Mouse (Mus musculus) midbrain, embryonic 12.5 days (tissue): ENCODE data around the gene Gm30191. TPM values are rescaled to one million over a fixed set of nuclear protein-coding genes. Genes with fewer than 3 reads are reported as not detected.

Experiments
- ATAC-seq: fragments of 200-750 bp; cut with Nextera tagmentation; 2 replicates; pipeline ENCODE4 v1.8.0; 2017; ENCODE audit warnings: low read depth, moderate TSS enrichment, moderate library complexity; ENCODE audit not compliant: low FRiP score
- H3K27ac ChIP-seq: fragments of 300-500 bp; sonication (generic); replicated peaks from 2 replicates; pipeline ENCODE4 v1.5.1; 2016; ENCODE audit warnings: mild to moderate bottlenecking
- H3K27me3 ChIP-seq: fragments of 300-500 bp; sonication (generic); 2 replicates; pipeline ENCODE4 v1.6.1; 2016; ENCODE audit warnings: mild to moderate bottlenecking
- H3K36me3 ChIP-seq: fragments of 300-500 bp; sonication (generic); 2 replicates; pipeline ENCODE4 v1.6.1; 2016
- H3K4me1 ChIP-seq: fragments of 300-500 bp; sonication (generic); 2 replicates; pipeline ENCODE4 v1.6.1; 2016
- H3K4me2 ChIP-seq: fragments of 300-500 bp; sonication (generic); replicated peaks from 2 replicates; pipeline ENCODE4 v1.6.1; 2016; ENCODE audit warnings: mild to moderate bottlenecking, moderate library complexity
- H3K4me3 ChIP-seq: fragments of 300-500 bp; sonication (generic); 2 replicates; pipeline ENCODE4 v1.5.1; 2016; ENCODE audit warnings: mild to moderate bottlenecking
- H3K9ac ChIP-seq: fragments of 300-500 bp; sonication (generic); replicated peaks from 2 replicates; pipeline ENCODE4 v1.6.1; 2016; ENCODE audit warnings: mild to moderate bottlenecking, moderate library complexity
- H3K9me3 ChIP-seq: fragments of 300-500 bp; sonication (generic); 2 replicates; pipeline ENCODE4 v1.6.1; 2016; ENCODE audit warnings: mild to moderate bottlenecking
- WGBS: fragments of 180-500 bp; shearing (Covaris S2); methylation state at CpG from one replicate; pipeline ENCODE4 v1.1.7; 2016; 5-methylcytosine and 5-hydroxymethylcytosine counted together
- polyA plus RNA-seq: library from polyadenylated mRNA; unstranded; fragments of >200 nt; fragmentation: Nextera tagmentation; extraction: Ambion mirVana; gene quantifications from 2 replicates; pipeline ENCODE4 v1.2.1, GENCODE M21; 2016

Gene Gm30191
- polyA plus RNA-seq, 1 experiment from 2014 or later: not detected

GRCm38 (mm10) chr4:134271979-134272378 lies 25.2 kb downstream of the Gm30191 start:
- no peak overlapping the region for H3K4me2 ChIP-seq
- no peak overlapping the region for H3K9ac ChIP-seq
- H3K4me1 ChIP-seq: 0 out of 2 replicates have a peak, but pooled peaks cover 3% of the 10 kb centered on the region
- no peaks in the 10 kb centered on the region for H3K9me3 ChIP-seq
- H3K27ac ChIP-seq: no peak overlapping the region
- peaks cover 14% of the 10 kb centered on the region for H3K36me3 ChIP-seq
- no peak for ATAC-seq
- 83% methylated on average over 7 of the region's 7 CpGs for WGBS
- no peak overlapping the region for H3K4me3 ChIP-seq
- no peaks in the 10 kb centered on the region for H3K27me3 ChIP-seq

- peaks cover 23% of the 10 kb centered on the region for H3K36me3 ChIP-seq
- no peak overlapping the region for H3K27ac ChIP-seq
- no peak overlapping the region; the same call in 1 of the 2 replicates for H3K4me2 ChIP-seq
- no peak for ATAC-seq
- H3K27me3 ChIP-seq: no peaks in the 10 kb centered on the region
- 37% methylated on average over 12 of the region's 13 CpGs for WGBS
- H3K4me1 ChIP-seq: 0 out of 2 replicates have a peak, but pooled peaks cover 3% of the 10 kb centered on the region
- no peak overlapping the region for H3K4me3 ChIP-seq
- no peaks in the 10 kb centered on the region for H3K9me3 ChIP-seq
- no peak overlapping the region for H3K9ac ChIP-seq
Observed at GRCm38 (mm10) chr4:134272731-134273416, 26.1 kb downstream of the Gm30191 start.

DNA sequence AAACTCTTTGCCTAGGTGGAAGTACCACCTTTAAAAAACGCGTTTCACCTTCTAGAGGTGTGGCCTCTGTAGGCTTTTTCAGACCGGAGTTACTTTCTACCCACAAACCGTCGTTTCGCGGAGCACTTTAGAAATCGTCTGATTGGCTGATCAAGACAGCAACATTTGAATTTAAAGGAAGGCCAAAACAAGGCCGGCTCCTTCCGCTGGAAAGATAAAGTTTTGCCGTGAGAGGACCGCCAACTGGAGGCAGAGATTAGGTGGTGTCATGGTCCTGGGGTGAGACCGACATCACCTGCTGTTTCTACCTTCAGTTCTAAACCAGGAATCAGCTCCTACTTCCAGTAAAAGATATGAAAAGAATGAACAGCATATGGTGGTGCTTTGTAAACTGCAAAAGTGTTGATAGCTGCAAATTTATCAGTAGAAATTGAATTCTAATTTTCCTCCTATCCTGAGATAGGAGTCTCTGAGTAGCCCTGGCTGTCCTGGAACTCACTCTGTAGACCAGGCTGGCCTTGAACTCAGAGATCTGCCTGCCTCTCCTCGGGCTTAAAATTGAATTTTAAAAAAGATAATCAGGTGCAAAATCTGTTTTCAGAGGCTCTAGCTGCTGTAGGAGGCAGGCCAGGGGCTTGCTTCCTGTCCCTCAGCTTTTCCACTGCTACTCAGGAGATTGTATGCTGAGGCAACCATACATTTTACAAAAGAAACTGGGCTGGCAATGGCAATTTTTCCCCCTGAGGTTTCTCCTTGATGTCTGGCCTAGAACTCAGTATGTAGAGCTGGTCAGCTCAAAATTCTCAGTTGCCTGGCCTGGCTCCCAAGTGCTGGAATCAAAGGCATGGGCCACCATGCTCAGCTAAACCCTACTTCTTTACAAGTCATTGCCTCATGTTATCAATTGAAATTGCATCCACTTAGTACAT lies 26.9 kb downstream of the Gm30191 start:
- H3K9ac ChIP-seq: no peak overlapping the region

DNA sequence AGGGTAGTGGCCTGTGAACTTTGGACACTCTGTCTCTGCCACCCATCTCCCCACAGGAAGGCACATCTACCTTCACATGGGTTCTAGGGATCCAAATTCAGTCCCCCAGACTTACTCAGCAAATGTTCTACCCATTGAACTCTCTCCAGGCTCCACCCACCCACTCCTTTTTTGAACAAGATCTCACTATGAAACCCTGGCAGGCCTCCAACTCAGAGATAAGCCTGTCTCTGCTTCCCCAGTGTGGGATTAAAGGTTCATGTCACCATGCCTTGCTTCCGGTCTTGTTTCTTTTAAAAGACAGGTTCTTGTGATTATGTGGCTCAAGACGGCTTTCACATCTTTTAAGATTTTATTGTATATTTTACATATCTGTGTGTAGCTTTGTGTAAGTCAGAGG lies 38.2 kb downstream of the Gm30191 start:
- no peak for ATAC-seq
- no peak overlapping the region for H3K4me2 ChIP-seq
- no peak overlapping the region for H3K4me3 ChIP-seq
- 98% methylated on average over 2 of the region's 2 CpGs for WGBS
- H3K9ac ChIP-seq: no peak overlapping the region
- H3K27ac ChIP-seq: no peak overlapping the region
- no peaks in the 10 kb centered on the region for H3K9me3 ChIP-seq
- H3K27me3 ChIP-seq: no peaks in the 10 kb centered on the region
- peaks cover 33% of the 10 kb centered on the region for H3K36me3 ChIP-seq
- peaks cover 21% of the 10 kb centered on the region for H3K4me1 ChIP-seq

More for the DNA sequence above, 26.9 kb downstream of the Gm30191 start:
- H3K4me2 ChIP-seq: no peak overlapping the region; the same call in 1 of the 2 replicates
- peaks cover 29% of the 10 kb centered on the region for H3K36me3 ChIP-seq
- no peak overlapping the region for H3K27ac ChIP-seq
- 0 out of 2 replicates have a peak, but pooled peaks cover 3% of the 10 kb centered on the region for H3K4me1 ChIP-seq
- WGBS: 6% methylated on average over 14 of the region's 14 CpGs
- H3K4me3 ChIP-seq: no peak overlapping the region
- H3K9me3 ChIP-seq: no peaks in the 10 kb centered on the region
- H3K27me3 ChIP-seq: no peaks in the 10 kb centered on the region
- ATAC-seq: no peak

DNA sequence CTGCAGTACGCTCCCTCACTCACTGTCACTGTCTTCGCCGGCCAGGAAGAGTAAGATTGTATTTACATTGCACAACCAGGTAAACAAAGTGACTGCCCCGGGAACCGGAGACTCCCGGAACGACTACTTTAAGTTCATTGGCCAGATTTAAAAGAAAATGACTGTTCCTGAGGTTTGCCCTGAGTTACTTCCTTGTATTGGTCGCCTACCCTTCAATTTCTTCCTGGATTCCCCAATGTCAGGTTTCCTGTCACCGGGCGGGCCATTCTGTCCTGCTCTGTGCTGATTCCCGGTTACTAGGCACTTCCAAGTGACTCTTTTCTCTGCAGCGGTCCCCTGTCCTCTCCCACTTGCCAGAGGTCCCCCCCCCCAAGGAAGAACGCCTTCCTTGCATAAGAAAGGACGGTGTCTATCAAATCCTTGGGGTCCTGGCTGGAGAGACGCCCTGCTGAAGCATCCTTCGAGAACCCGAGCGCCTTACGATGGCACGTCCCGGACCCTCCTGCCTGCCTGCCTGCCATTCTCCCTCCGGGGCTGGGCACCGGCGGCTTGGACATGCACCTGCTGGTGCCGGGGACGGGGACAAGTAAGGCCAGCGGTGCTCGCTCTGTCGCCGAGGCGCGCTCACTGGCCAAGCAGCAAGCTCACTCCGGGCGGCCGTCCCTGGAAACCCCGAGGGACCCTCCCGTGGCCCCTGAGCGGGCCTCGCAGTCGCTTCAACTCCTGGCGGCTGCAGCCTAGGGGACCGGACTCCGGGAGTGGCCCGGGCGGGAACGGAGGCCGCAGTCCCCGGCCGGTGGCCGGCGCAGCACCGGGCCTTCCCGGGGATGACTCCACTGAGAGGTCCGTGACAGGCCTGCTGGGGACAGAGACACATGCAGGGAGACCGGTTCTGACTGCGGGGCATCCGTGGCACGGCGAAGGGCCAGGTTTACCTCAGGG lies 39.8 kb downstream of the Gm30191 start:
- Histone ChIP-seq H3K4me2 (peak overlapping the region; percentile 92), H3K27ac (peak overlapping the region; percentile 100), H3K9ac (peak overlapping the region; percentile 99), H3K9me3 (no peaks in the 10 kb centered on the region), H3K36me3 (peaks cover 29% of the 10 kb centered on the region), H3K4me1 (peaks cover 21% of the 10 kb centered on the region), H3K4me3 (peak overlapping the region; percentile 88), H3K27me3 (no peaks in the 10 kb centered on the region)
- peak; percentile 35 for ATAC-seq
- 3% methylated on average over 59 of the region's 59 CpGs for WGBS

- ATAC-seq: peak; percentile 95
- peak overlapping the region; percentile 100 for H3K27ac ChIP-seq
- H3K4me3 ChIP-seq: peak overlapping the region; percentile 88
- under 1% methylated on average over 49 of the region's 59 CpGs for WGBS
- H3K4me1 ChIP-seq: peaks cover 21% of the 10 kb centered on the region
- H3K36me3 ChIP-seq: peaks cover 24% of the 10 kb centered on the region
- peak overlapping the region; percentile 92 for H3K4me2 ChIP-seq
- H3K9ac ChIP-seq: peak overlapping the region; percentile 99
- H3K27me3 ChIP-seq: no peaks in the 10 kb centered on the region
- H3K9me3 ChIP-seq: no peaks in the 10 kb centered on the region
Observed at GRCm38 (mm10) chr4:134287168-134287564, 40.4 kb downstream of the Gm30191 start.

- under 1% methylated on average over 31 of the region's 43 CpGs for WGBS
- H3K4me3 ChIP-seq: peak within 1 kb of the TSS; percentile 88
- H3K27ac ChIP-seq: peak within 1 kb of the TSS; percentile 100
- no peaks in the 10 kb centered on the region for H3K9me3 ChIP-seq
- peaks cover 4% of the 10 kb centered on the region; the same call in 1 of the 2 replicates for H3K27me3 ChIP-seq
- peak; percentile 80 for ATAC-seq
- peaks cover 21% of the 10 kb centered on the region; the same call in 1 of the 2 replicates for H3K36me3 ChIP-seq
- H3K4me2 ChIP-seq: peak within 1 kb of the TSS; percentile 92
- H3K9ac ChIP-seq: peak within 1 kb of the TSS; percentile 99
- peaks cover 21% of the 10 kb centered on the region for H3K4me1 ChIP-seq
Observed at GRCm38 (mm10) chr4:134287575-134288025, 40.9 kb downstream of the Gm30191 start, which contains the start of gene Pdik1l. Gene Pdik1l, minus strand, starts transcription at chr4:134287895.

- no peak for ATAC-seq
Observed at GRCm38 (mm10) chr4:134288397-134289256, 41.9 kb downstream of the Gm30191 start.

DNA sequence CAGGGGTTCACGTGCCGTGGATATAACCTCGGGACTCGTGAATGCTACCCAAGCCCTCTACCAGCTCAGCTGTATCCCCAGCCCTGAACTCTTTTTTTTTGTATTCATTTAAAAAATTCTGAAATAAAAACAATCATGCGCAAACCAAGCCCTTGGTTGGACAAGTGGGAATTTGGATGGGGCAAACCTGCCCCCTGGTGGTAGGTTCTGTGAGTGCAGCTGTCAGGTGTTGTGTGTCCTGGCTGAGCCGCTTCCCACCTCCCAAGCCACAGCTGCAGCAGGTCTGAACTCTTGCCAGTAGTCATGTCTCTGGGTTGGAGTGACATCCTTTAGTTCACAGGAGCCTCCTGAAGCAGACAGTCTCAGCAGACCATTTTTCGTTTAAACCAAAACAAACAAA lies 45.3 kb downstream of the Gm30191 start:
- Histone ChIP-seq H3K4me2 (no peak overlapping the region), H3K4me1 (peaks cover 11% of the 10 kb centered on the region), H3K27me3 (peaks cover 20% of the 10 kb centered on the region), H3K4me3 (no peak overlapping the region), H3K9ac (no peak overlapping the region), H3K9me3 (no peaks in the 10 kb centered on the region), H3K36me3 (no peaks in the 10 kb centered on the region), H3K27ac (no peak overlapping the region)
- WGBS: 22% methylated on average over 7 of the region's 7 CpGs
- ATAC-seq: no peak

More at GRCm38 (mm10) chr4:134288397-134289256, 41.9 kb downstream of the Gm30191 start:
- 52% methylated on average over 11 of the region's 11 CpGs for WGBS
- Histone ChIP-seq H3K9me3 (no peaks in the 10 kb centered on the region), H3K27me3 (peaks cover 13% of the 10 kb centered on the region), H3K4me3 (peak overlapping the region; percentile 88), H3K36me3 (peaks cover 10% of the 10 kb centered on the region; the same call in 1 of the 2 replicates), H3K4me2 (peak overlapping the region; percentile 92), H3K27ac (peak overlapping the region; percentile 100; the same call in 1 of the 2 replicates), H3K4me1 (peaks cover 21% of the 10 kb centered on the region), H3K9ac (peak overlapping the region; percentile 99; the same call in 1 of the 2 replicates)

GRCm38 (mm10) chr4:134293061-134293691 lies 46.4 kb downstream of the Gm30191 start:
- no peak overlapping the region for H3K27ac ChIP-seq
- 76% methylated on average over 18 of the region's 18 CpGs for WGBS
- H3K9ac ChIP-seq: 0 out of 2 replicates have a peak overlapping the region, but pooled peaks have one; percentile 8

More at GRCm38 (mm10) chr4:134293061-134293691, 46.4 kb downstream of the Gm30191 start:
- Histone ChIP-seq H3K9me3 (no peaks in the 10 kb centered on the region), H3K4me3 (no peak overlapping the region), H3K27me3 (peaks cover 20% of the 10 kb centered on the region), H3K36me3 (no peaks in the 10 kb centered on the region), H3K4me1 (peaks cover 7% of the 10 kb centered on the region), H3K4me2 (no peak overlapping the region)
- no peak for ATAC-seq
